Mouse (Mus musculus): ENCODE measurements at regions not wholly inside any gene's neighbourhood (a gene's known extent, or its start where the extent isn't known, plus 50 kb on each side); places are given as distances from the start of the nearest gene placed in this dataset.

DNA sequence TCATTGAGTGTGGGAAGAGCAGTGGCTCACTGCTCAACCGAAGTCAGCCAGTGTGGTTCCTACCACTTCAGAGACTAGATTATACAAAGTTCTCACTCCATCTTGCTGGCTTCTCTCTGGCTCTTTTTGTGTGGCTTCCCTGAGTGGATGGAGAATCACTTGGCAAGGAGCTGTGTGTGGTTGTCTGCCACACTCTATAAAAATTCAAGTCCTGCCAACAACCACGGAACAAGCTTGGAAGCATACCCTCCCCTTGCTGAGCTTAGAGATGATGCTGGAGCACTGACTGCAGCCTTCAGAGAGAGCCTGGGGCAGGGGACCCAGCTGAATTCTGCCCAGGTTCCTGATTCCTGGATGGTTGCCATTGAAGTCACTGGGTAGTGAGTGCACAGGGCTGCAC, 156.3 kb upstream of the Sall1 start:
- Histone ChIP-seq H3K9me3 (ENCODE audit: control insufficient read depth, low read length) (no peaks in the 10 kb centered on the region), H3K4me3 (replicated peaks; ENCODE audit: low read length) (no peak overlapping the region), H3K27ac (replicated peaks; ENCODE audit: low read depth, low read length) (no peak overlapping the region), H3K36me3 (ENCODE audit: control insufficient read depth, insufficient read depth, low read length) (no peaks in the 10 kb centered on the region), H3K27me3 (ENCODE audit: control insufficient read depth, insufficient read depth, low read length) (no peaks in the 10 kb centered on the region), H3K4me1 (ENCODE audit: control insufficient read depth, insufficient read depth, low read length) (peaks cover 6% of the 10 kb centered on the region; the same call in 1 of the 2 replicates), H3K9ac (ENCODE audit: low read depth, low read length, severe bottlenecking) (no peak overlapping the region), H3K4me2 (replicated peaks; ENCODE audit: low read depth, low read length, severe bottlenecking) (no peak overlapping the region)
- TF ChIP-seq POLR2A (IDR thresholded peaks at IDR 0.05; ENCODE audit: borderline replicate concordance, extremely low read depth, insufficient read depth, insufficient read length) = no peak
- 58% methylated on average over 2 of the region's 2 CpGs for WGBS
- DNase-seq (ENCODE audit: low spot score) = no peak
- ATAC-seq (ENCODE audit: low FRiP score, low read depth) = no peak

- ATAC-seq (ENCODE audit: low FRiP score, low read depth) (no peak), DNase-seq (ENCODE audit: low spot score) (no peak)
- Histone ChIP-seq H3K27me3 (ENCODE audit: control insufficient read depth, insufficient read depth, low read length) (no peaks in the 10 kb centered on the region), H3K4me1 (ENCODE audit: control insufficient read depth, insufficient read depth, low read length) (peaks cover 3% of the 10 kb centered on the region; the same call in 1 of the 2 replicates), H3K4me2 (replicated peaks; ENCODE audit: low read depth, low read length, severe bottlenecking) (no peak overlapping the region), H3K27ac (replicated peaks; ENCODE audit: low read depth, low read length) (no peak overlapping the region), H3K4me3 (replicated peaks; ENCODE audit: low read length) (no peak overlapping the region), H3K9ac (ENCODE audit: low read depth, low read length, severe bottlenecking) (no peak overlapping the region), H3K36me3 (ENCODE audit: control insufficient read depth, insufficient read depth, low read length) (no peaks in the 10 kb centered on the region), H3K9me3 (ENCODE audit: control insufficient read depth, low read length) (no peaks in the 10 kb centered on the region)
- WGBS = 19% methylated on average over 17 of the region's 17 CpGs
- TF ChIP-seq POLR2A (IDR thresholded peaks at IDR 0.05; ENCODE audit: borderline replicate concordance, extremely low read depth, insufficient read depth, insufficient read length) = no peak
Observed at GRCm38 (mm10) chr8:89185314-89185713, 141.4 kb upstream of the Sall1 start.

GRCm38 (mm10) chr8:89175631-89176030, 131.7 kb upstream of the Sall1 start:
- peaks cover 7% of the 10 kb centered on the region; the same call in 1 of the 2 replicates for H3K4me1 ChIP-seq (ENCODE audit: control insufficient read depth, insufficient read depth, low read length)
- no peak for ATAC-seq (ENCODE audit: low FRiP score, low read depth)
- no peak overlapping the region for H3K4me3 ChIP-seq (replicated peaks; ENCODE audit: low read length)
- no peak overlapping the region for H3K9ac ChIP-seq (ENCODE audit: low read depth, low read length, severe bottlenecking)
- no peak for DNase-seq (ENCODE audit: low spot score)
- TF ChIP-seq POLR2A (IDR thresholded peaks at IDR 0.05; ENCODE audit: borderline replicate concordance, extremely low read depth, insufficient read depth, insufficient read length) = no peak
- WGBS = 86% methylated on average over 7 of the region's 7 CpGs
- no peaks in the 10 kb centered on the region for H3K36me3 ChIP-seq (ENCODE audit: control insufficient read depth, insufficient read depth, low read length)
- H3K4me2 ChIP-seq (replicated peaks; ENCODE audit: low read depth, low read length, severe bottlenecking) = no peak overlapping the region
- no peaks in the 10 kb centered on the region for H3K9me3 ChIP-seq (ENCODE audit: control insufficient read depth, low read length)
- no peak overlapping the region for H3K27ac ChIP-seq (replicated peaks; ENCODE audit: low read depth, low read length)
- H3K27me3 ChIP-seq (ENCODE audit: control insufficient read depth, insufficient read depth, low read length) = no peaks in the 10 kb centered on the region

GRCm38 (mm10) chr8:89171561-89171960, 127.6 kb upstream of the Sall1 start:
- peak; percentile 48 for DNase-seq (ENCODE audit: low spot score)
- peak; percentile 68 for ATAC-seq (ENCODE audit: low FRiP score, low read depth)
- 35% methylated on average over 5 of the region's 5 CpGs for WGBS
- no peak for TF ChIP-seq POLR2A (IDR thresholded peaks at IDR 0.05; ENCODE audit: borderline replicate concordance, extremely low read depth, insufficient read depth, insufficient read length)
- H3K27me3 ChIP-seq (ENCODE audit: control insufficient read depth, insufficient read depth, low read length) = no peaks in the 10 kb centered on the region
- H3K27ac ChIP-seq (replicated peaks; ENCODE audit: low read depth, low read length) = peak overlapping the region; percentile 56
- no peaks in the 10 kb centered on the region for H3K9me3 ChIP-seq (ENCODE audit: control insufficient read depth, low read length)
- H3K4me2 ChIP-seq (replicated peaks; ENCODE audit: low read depth, low read length, severe bottlenecking) = no peak overlapping the region
- no peaks in the 10 kb centered on the region for H3K36me3 ChIP-seq (ENCODE audit: control insufficient read depth, insufficient read depth, low read length)
- no peak overlapping the region for H3K4me3 ChIP-seq (replicated peaks; ENCODE audit: low read length)
- H3K9ac ChIP-seq (ENCODE audit: low read depth, low read length, severe bottlenecking) = 0 out of 2 replicates have a peak overlapping the region, but pooled peaks have one; percentile 21
- peaks cover 11% of the 10 kb centered on the region; the same call in 1 of the 2 replicates for H3K4me1 ChIP-seq (ENCODE audit: control insufficient read depth, insufficient read depth, low read length)

GRCm38 (mm10) chr8:89169484-89169883, 125.5 kb upstream of the Sall1 start:
- no peak for DNase-seq (ENCODE audit: low spot score)

DNA sequence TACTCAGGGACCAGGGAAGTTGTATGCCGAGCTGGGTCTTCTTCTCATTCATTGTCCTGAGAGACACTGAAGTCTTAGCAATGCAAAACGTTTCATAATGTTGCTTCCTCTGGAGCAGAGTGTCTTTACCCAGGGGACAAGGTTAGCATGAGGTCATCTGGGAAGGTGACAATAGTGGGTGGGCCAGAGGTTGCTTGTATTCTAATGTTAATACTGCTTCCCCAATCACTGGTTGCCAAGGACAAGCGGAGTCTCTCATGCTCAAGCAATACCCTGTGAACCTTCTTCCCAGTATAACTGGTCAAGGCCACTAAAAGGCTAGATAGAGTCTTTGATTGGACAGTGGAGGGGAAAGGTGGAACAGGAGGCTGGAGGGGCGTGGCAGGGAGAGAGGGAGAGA, 123.1 kb upstream of the Sall1 start:
- Histone ChIP-seq H3K27me3 (ENCODE audit: control insufficient read depth, insufficient read depth, low read length) (no peaks in the 10 kb centered on the region), H3K27ac (replicated peaks; ENCODE audit: low read depth, low read length) (no peak overlapping the region), H3K4me2 (replicated peaks; ENCODE audit: low read depth, low read length, severe bottlenecking) (no peak overlapping the region), H3K4me3 (replicated peaks; ENCODE audit: low read length) (no peak overlapping the region), H3K36me3 (ENCODE audit: control insufficient read depth, insufficient read depth, low read length) (no peaks in the 10 kb centered on the region), H3K9me3 (ENCODE audit: control insufficient read depth, low read length) (no peaks in the 10 kb centered on the region), H3K9ac (ENCODE audit: low read depth, low read length, severe bottlenecking) (no peak overlapping the region), H3K4me1 (ENCODE audit: control insufficient read depth, insufficient read depth, low read length) (peaks cover 8% of the 10 kb centered on the region; the same call in 1 of the 2 replicates)
- TF ChIP-seq POLR2A (IDR thresholded peaks at IDR 0.05; ENCODE audit: borderline replicate concordance, extremely low read depth, insufficient read depth, insufficient read length) = no peak
- no peak for ATAC-seq (ENCODE audit: low FRiP score, low read depth)
- WGBS = 66% methylated on average over 4 of the region's 4 CpGs
- DNase-seq (ENCODE audit: low spot score) = no peak

More at GRCm38 (mm10) chr8:89169484-89169883, 125.5 kb upstream of the Sall1 start:
- no peak overlapping the region for H3K27ac ChIP-seq (replicated peaks; ENCODE audit: low read depth, low read length)
- ATAC-seq (ENCODE audit: low FRiP score, low read depth) = no peak
- H3K4me1 ChIP-seq (ENCODE audit: control insufficient read depth, insufficient read depth, low read length) = peaks cover 11% of the 10 kb centered on the region; the same call in 1 of the 2 replicates
- no peaks in the 10 kb centered on the region for H3K9me3 ChIP-seq (ENCODE audit: control insufficient read depth, low read length)
- no peaks in the 10 kb centered on the region for H3K36me3 ChIP-seq (ENCODE audit: control insufficient read depth, insufficient read depth, low read length)
- 12% methylated on average over 7 of the region's 7 CpGs for WGBS
- H3K4me3 ChIP-seq (replicated peaks; ENCODE audit: low read length) = no peak overlapping the region
- TF ChIP-seq POLR2A (IDR thresholded peaks at IDR 0.05; ENCODE audit: borderline replicate concordance, extremely low read depth, insufficient read depth, insufficient read length) = no peak
- no peak overlapping the region for H3K4me2 ChIP-seq (replicated peaks; ENCODE audit: low read depth, low read length, severe bottlenecking)
- H3K9ac ChIP-seq (ENCODE audit: low read depth, low read length, severe bottlenecking) = no peak overlapping the region
- no peaks in the 10 kb centered on the region for H3K27me3 ChIP-seq (ENCODE audit: control insufficient read depth, insufficient read depth, low read length)
